Mouse (Mus musculus): ENCODE measurements around the gene Wdfy2. TPM values are rescaled to one million over a fixed set of nuclear protein-coding genes. Genes with fewer than 3 reads are reported as not detected.
A peak's percentile ranks its signal among the peaks of the same experiment; 100 is the strongest.

Wdfy2 gene
- total RNA-seq, 1 experiment from 2014 or later, result 28.8 TPM

- no peak for DNase-seq
These were observed 5.5 kb downstream of the Wdfy2 start for GRCm38 (mm10) chr14:62842976-62843375.

- no peak for DNase-seq
These were observed 6.7 kb downstream of the Wdfy2 start for GRCm38 (mm10) chr14:62844226-62844625.

GRCm38 (mm10) chr14:62845011-62845840, 7.7 kb downstream of the Wdfy2 start:
- peak; percentile 84 for DNase-seq

- no peak for DNase-seq
These were observed 13.5 kb downstream of the Wdfy2 start for GRCm38 (mm10) chr14:62850980-62851379.

GRCm38 (mm10) chr14:62852840-62853239, 15.4 kb downstream of the Wdfy2 start:
- no peak for DNase-seq

GRCm38 (mm10) chr14:62855077-62855835, 17.8 kb downstream of the Wdfy2 start:
- DNase-seq, result no peak

- DNase-seq, result peak; percentile 34
These were observed 18.4 kb downstream of the Wdfy2 start for GRCm38 (mm10) chr14:62855863-62856262.

- no peak for DNase-seq
These were observed 19.0 kb downstream of the Wdfy2 start for GRCm38 (mm10) chr14:62856490-62856889.

- peak; percentile 45 for DNase-seq
These were observed 20.4 kb downstream of the Wdfy2 start for GRCm38 (mm10) chr14:62857879-62858278.

- no peak for DNase-seq
These were observed 20.8 kb downstream of the Wdfy2 start for GRCm38 (mm10) chr14:62858311-62858710.

GRCm38 (mm10) chr14:62862564-62862963, 25.1 kb downstream of the Wdfy2 start:
- DNase-seq, result no peak

- no peak for DNase-seq
These were observed 26.8 kb downstream of the Wdfy2 start for GRCm38 (mm10) chr14:62864254-62864653.

GRCm38 (mm10) chr14:62865405-62865804, 27.9 kb downstream of the Wdfy2 start:
- no peak for DNase-seq

- no peak for DNase-seq
These were observed 29.6 kb downstream of the Wdfy2 start for GRCm38 (mm10) chr14:62867069-62867468.

- no peak for DNase-seq
These were observed 30.1 kb downstream of the Wdfy2 start for GRCm38 (mm10) chr14:62867576-62867975.

- DNase-seq, result no peak
These were observed 30.8 kb downstream of the Wdfy2 start for GRCm38 (mm10) chr14:62868254-62868653.

- DNase-seq, result no peak
These were observed 32.8 kb downstream of the Wdfy2 start for GRCm38 (mm10) chr14:62870238-62870638.

- DNase-seq, result no peak
These were observed 34.0 kb downstream of the Wdfy2 start for GRCm38 (mm10) chr14:62871431-62871830.

GRCm38 (mm10) chr14:62871932-62872331, 34.5 kb downstream of the Wdfy2 start:
- DNase-seq, result peak; percentile 60

GRCm38 (mm10) chr14:62873820-62874219, 36.3 kb downstream of the Wdfy2 start:
- no peak for DNase-seq

- DNase-seq, result no peak
These were observed 36.9 kb downstream of the Wdfy2 start for GRCm38 (mm10) chr14:62874348-62874747.

- peak; percentile 56 for DNase-seq
These were observed 40.6 kb downstream of the Wdfy2 start for GRCm38 (mm10) chr14:62878076-62878475.
